Mouse (Mus musculus) heart, adult 18-20 months (tissue): ENCODE results near the gene Dbndd2. TPM values are rescaled to one million over a fixed set of nuclear protein-coding genes. Genes with fewer than 3 reads are reported as not detected.

ENCODE experiments used
- DNase-seq, 2 experiments: peaks; one replicate each; pipeline ENCODE4 v3.0.0; 2021 to 2022; ENCODE audit warnings: mixed read lengths in 1 of 2
- total RNA-seq, 2 experiments: library from RNA; stranded (reverse); gene quantifications; 2 replicates each; pipeline ENCODE4 v1.2.3; 2021

The Dbndd2 gene
- total RNA-seq, 2 experiments from 2014 or later: 9.4 to 10.7 TPM

GRCm38 (mm10) chr2:164500511-164500910 lies 14.6 kb downstream of the Dbndd2 start:
- DNase-seq: peak in 1 of 2 experiments; percentile 21

GRCm38 (mm10) chr2:164504919-164505318 lies 19.0 kb downstream of the Dbndd2 start:
- DNase-seq: no peak

GRCm38 (mm10) chr2:164505619-164506347 lies 19.9 kb downstream of the Dbndd2 start:
- no peak for DNase-seq

- DNase-seq: no peak
Observed at GRCm38 (mm10) chr2:164507811-164508210, 21.9 kb downstream of the Dbndd2 start.

GRCm38 (mm10) chr2:164510621-164511190 lies 24.8 kb downstream of the Dbndd2 start:
- no peak for DNase-seq

- DNase-seq: peak; percentile 22 to 64
Observed at GRCm38 (mm10) chr2:164512121-164512909, 26.4 kb downstream of the Dbndd2 start.

- DNase-seq: peak; percentile 61 to 87
Observed at GRCm38 (mm10) chr2:164513389-164513788, 27.5 kb downstream of the Dbndd2 start.

- DNase-seq: no peak
Observed at GRCm38 (mm10) chr2:164514916-164515315, 29.0 kb downstream of the Dbndd2 start.

GRCm38 (mm10) chr2:164515897-164516296 lies 30.0 kb downstream of the Dbndd2 start:
- DNase-seq: no peak

GRCm38 (mm10) chr2:164516592-164516991 lies 30.7 kb downstream of the Dbndd2 start:
- DNase-seq: no peak

- peak; percentile 71 to 73 for DNase-seq
Observed at GRCm38 (mm10) chr2:164517485-164518221, 31.7 kb downstream of the Dbndd2 start.

- DNase-seq: no peak
Observed at GRCm38 (mm10) chr2:164518266-164519170, 32.6 kb downstream of the Dbndd2 start.

- no peak for DNase-seq
Observed at GRCm38 (mm10) chr2:164519171-164519526, 33.2 kb downstream of the Dbndd2 start.

- peak; percentile 61 to 62 for DNase-seq
Observed at GRCm38 (mm10) chr2:164520782-164521181, 34.9 kb downstream of the Dbndd2 start.

GRCm38 (mm10) chr2:164521841-164522240 lies 35.9 kb downstream of the Dbndd2 start:
- peak in 1 of 2 experiments; percentile 30 for DNase-seq

GRCm38 (mm10) chr2:164522280-164522679 lies 36.4 kb downstream of the Dbndd2 start:
- DNase-seq: no peak

- DNase-seq: no peak
Observed at GRCm38 (mm10) chr2:164523301-164523773, 37.4 kb downstream of the Dbndd2 start.

GRCm38 (mm10) chr2:164528557-164528956 lies 42.7 kb downstream of the Dbndd2 start:
- no peak for DNase-seq

- DNase-seq: peak; percentile 56 to 85
Observed at GRCm38 (mm10) chr2:164531169-164531568, 45.3 kb downstream of the Dbndd2 start.

GRCm38 (mm10) chr2:164534315-164534714 lies 48.4 kb downstream of the Dbndd2 start:
- DNase-seq: no peak

- DNase-seq: no peak
Observed at GRCm38 (mm10) chr2:164537003-164537402, 51.1 kb downstream of the Dbndd2 start.
